Mouse (Mus musculus): Measurements from ENCODE around the gene Cyth2. TPM values are rescaled to one million over a fixed set of nuclear protein-coding genes. Genes with fewer than 3 reads are reported as not detected.

Cyth2 gene
- 25.3 TPM for polyA plus RNA-seq (2014; fragmentation: Illumina TruSeq; extraction: RNeasy Lipid Tissue Mini Kit (QIAGEN cat#74804); ENCODE audit: low read depth, low replicate concordance)

DNA sequence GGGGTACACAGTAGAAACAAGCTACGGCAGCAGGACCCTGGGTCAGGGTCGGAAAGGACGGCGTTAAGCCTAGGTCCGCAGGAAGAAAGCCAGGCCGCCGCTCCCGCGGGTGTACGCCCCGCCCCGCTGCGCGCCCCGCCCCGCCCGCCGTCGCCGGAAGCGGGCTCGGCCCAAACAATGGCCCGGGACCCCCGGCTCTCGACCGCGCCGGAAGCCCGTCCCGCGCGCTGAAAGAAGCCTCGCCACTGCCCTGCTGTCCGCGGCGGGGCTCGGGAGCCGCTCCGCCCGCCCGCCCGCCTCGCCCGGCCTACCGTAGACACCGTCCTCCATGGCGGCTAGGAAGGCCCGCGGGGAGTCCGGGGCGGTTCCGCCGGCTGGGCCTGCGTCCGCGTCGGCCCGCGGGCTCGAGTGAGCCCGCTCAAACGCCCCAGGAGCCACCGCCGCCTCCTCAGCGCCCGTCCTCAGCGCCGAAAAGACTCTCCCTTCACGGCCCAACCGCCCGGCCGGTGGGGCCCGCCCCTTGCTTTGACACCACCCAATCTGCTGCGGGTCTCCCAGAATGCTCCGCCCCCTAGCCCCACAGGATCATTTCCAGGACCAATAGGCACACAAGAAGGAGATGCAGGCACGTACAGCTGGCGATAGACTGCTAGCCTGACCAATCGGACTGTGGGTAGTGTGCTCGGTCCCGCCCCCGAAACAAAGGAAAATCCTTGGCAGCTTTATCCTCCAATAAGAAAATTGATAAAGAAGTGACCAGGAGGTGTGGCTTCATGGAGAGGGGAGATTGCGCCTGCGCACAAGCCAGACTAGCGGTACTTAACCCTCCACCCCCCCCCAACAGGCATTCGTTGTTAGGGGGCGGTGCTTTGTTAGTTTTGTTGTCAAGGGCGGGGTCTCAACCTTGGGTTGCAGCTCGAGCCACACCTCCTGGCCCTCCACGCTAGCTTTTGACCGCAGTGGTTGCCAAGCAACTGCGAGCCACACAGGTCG, at the start of gene Cyth2:
Gene Cyth2 (minus strand): TSS at position 795 of the 993 bp plus-strand sequence.

DNA sequence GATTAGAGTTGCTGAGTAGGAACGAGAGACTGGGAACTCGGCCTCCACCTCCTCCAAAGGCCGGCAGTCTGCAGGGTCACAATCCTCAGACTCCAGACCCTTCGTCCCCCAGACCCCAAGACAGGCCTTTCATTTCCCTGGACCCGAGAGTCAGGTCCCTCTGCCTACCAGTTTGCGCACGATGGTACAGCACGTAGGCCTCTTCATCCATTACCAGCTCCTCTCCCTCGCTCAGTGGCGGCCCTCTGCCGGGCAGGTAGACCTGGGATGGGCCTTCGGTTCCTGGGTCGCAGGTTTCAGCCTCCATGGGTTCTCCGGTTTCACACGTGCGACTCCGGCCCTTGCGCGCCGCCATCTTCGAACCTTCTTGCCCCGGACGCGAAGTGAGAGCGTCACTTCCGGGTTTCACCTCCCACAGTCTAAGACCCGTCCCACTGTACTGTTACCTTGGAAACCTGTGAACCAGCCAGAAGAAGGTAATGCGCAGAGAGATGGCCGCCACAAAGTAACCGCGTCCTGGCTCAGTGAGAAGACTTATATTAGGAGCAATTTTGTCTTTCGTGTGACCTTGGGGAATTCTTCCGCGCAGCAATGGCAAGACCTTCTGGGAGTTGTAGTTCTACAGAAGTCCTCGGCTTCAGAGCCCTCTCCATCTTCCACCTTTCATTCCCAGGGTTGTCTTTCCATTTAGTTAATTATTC, 16.2 kb upstream of the Cyth2 start, which contains the start of gene Grwd1:
Gene Grwd1 (minus strand): TSS at position 518 of the 701 bp plus-strand sequence.

DNA sequence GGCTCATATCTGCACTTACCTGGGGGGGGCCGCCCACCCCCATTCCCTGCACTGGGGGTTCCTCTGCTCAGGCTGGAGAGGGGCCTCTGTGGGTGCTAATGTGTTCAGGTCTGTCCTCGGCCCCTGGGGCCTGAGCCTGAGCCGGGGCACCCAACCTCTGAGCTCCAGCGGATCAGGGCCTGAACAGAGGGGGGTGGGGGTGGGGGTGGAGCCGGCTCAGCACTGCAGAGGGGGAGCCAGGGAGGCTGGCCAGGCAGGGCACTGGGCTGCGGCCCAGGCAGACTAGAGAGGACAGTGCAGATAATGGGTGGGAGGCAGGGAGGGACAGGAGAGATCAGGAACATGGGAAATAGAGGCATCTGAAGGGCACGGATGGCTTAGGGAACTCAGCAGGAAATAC, 10.2 kb upstream of the Cyth2 start, which contains the start of gene Kcnj14:
Gene Kcnj14 (minus strand): TSS at position 185 of the 400 bp plus-strand sequence.

DNA sequence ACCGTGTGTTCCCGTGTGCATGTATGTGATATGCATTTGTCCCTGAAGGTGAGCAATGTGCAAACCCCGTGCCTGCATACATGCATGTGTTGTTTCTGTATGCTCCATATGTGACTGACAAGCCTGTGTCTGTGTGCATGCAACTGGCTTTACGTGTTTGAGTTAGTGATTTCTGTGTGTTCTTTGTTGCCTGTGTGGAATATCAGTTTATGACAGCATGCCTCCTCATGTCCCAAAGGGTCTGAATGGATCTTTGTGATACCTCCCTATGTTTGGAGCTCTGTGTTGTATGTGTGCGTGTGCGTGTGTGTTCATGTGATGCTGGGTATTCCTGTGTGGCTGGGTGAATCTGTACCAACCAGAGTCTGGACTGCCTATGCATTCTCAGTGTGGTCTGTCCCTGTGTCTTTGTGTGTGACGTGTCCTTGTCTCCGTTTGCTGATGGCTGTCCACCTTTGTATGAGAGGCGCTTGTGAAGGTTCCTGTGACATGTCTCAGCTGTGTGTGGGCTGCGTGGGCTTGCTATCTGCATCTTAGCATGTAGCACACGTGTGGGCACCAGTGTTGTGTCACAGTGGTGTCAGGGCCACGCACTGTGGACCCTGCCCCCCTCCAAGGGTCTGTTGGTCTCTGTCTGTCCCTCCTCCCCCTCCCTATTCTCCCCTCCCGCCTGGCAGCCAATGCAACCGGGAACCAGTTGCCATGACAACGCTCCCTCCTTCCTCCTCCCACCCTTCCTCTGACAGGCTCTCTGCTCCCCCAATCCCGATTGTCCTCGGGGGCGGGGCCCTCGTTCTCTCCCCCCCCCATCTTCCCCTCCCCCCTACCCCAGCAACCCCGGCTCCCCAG, 29.6 kb downstream of the Cyth2 start, which contains the start of gene Sult2b1:
Gene Sult2b1 (minus strand): TSS at position 146 of the 849 bp plus-strand sequence.

DNA sequence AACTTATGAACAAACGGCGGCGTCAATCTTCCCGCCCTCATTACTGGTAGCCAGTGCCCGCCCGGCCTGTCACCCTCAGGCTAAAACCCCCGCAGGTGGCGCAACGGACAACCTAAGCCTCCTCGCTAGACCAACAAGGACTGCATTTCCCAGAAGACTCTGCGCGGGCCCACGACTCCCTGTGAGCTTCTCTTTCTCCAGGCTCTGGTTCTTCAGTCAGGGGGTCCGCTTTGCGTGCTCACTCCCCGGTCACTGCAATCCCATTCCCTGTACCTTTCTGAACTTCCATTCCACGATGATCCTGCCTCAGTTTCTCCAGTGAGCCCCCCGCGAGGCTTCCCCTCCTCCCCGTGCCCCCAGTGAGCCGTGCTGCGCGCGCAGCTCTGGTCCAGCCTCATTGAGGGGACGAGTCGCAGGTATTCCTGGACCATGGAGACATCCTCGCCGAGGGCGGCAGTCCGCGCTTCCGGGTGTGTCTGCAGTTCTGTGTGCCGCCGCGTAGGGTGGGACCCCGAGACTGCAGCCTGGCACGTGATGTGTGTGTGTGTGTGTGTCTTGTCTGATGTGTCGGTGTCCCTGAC, 30.8 kb downstream of the Cyth2 start, which contains the start of gene Lmtk3:
Gene Lmtk3 (plus strand): TSS at position 228 of the 581 bp plus-strand sequence.

Other genes starting within 250 kb of the Cyth2 start
- gene Bcat2, start 244.4 kb downstream of the Cyth2 start, polyA plus RNA-seq (2014; fragmentation: Illumina TruSeq; extraction: RNeasy Lipid Tissue Mini Kit (QIAGEN cat#74804); ENCODE audit: low read depth, low replicate concordance) = 8.7 TPM
- not detected for gene Fgf21, start 199.1 kb downstream of the Cyth2 start, polyA plus RNA-seq (2014; fragmentation: Illumina TruSeq; extraction: RNeasy Lipid Tissue Mini Kit (QIAGEN cat#74804); ENCODE audit: low read depth, low replicate concordance)
- not detected for gene Fut1, start 197.3 kb downstream of the Cyth2 start, polyA plus RNA-seq (2014; fragmentation: Illumina TruSeq; extraction: RNeasy Lipid Tissue Mini Kit (QIAGEN cat#74804); ENCODE audit: low read depth, low replicate concordance)
- gene Izumo1, start 192.8 kb downstream of the Cyth2 start, polyA plus RNA-seq (2014; fragmentation: Illumina TruSeq; extraction: RNeasy Lipid Tissue Mini Kit (QIAGEN cat#74804); ENCODE audit: low read depth, low replicate concordance) = not detected
- gene Rasip1, start 187.1 kb downstream of the Cyth2 start, polyA plus RNA-seq (2014; fragmentation: Illumina TruSeq; extraction: RNeasy Lipid Tissue Mini Kit (QIAGEN cat#74804); ENCODE audit: low read depth, low replicate concordance) = 0.23 TPM
- gene Mamstr, start 174.6 kb downstream of the Cyth2 start, polyA plus RNA-seq (2014; fragmentation: Illumina TruSeq; extraction: RNeasy Lipid Tissue Mini Kit (QIAGEN cat#74804); ENCODE audit: low read depth, low replicate concordance) = 0.17 TPM
- not detected for gene Fut2, start 148.2 kb downstream of the Cyth2 start, polyA plus RNA-seq (2014; fragmentation: Illumina TruSeq; extraction: RNeasy Lipid Tissue Mini Kit (QIAGEN cat#74804); ENCODE audit: low read depth, low replicate concordance)
- not detected for gene Ntn5, start 130.6 kb downstream of the Cyth2 start, polyA plus RNA-seq (2014; fragmentation: Illumina TruSeq; extraction: RNeasy Lipid Tissue Mini Kit (QIAGEN cat#74804); ENCODE audit: low read depth, low replicate concordance)
- gene Sec1, start 120.2 kb downstream of the Cyth2 start, polyA plus RNA-seq (2014; fragmentation: Illumina TruSeq; extraction: RNeasy Lipid Tissue Mini Kit (QIAGEN cat#74804); ENCODE audit: low read depth, low replicate concordance) = not detected
- gene Car11, start 114.7 kb downstream of the Cyth2 start, polyA plus RNA-seq (2014; fragmentation: Illumina TruSeq; extraction: RNeasy Lipid Tissue Mini Kit (QIAGEN cat#74804); ENCODE audit: low read depth, low replicate concordance) = 0.93 TPM
- gene Dbp, start 109.5 kb downstream of the Cyth2 start, polyA plus RNA-seq (2014; fragmentation: Illumina TruSeq; extraction: RNeasy Lipid Tissue Mini Kit (QIAGEN cat#74804); ENCODE audit: low read depth, low replicate concordance) = 9.2 TPM
- not detected for gene Rpl18, start 99.1 kb downstream of the Cyth2 start, polyA plus RNA-seq (2014; fragmentation: Illumina TruSeq; extraction: RNeasy Lipid Tissue Mini Kit (QIAGEN cat#74804); ENCODE audit: low read depth, low replicate concordance)
- 0.82 TPM for gene Sphk2, start 96.6 kb downstream of the Cyth2 start, polyA plus RNA-seq (2014; fragmentation: Illumina TruSeq; extraction: RNeasy Lipid Tissue Mini Kit (QIAGEN cat#74804); ENCODE audit: low read depth, low replicate concordance)
- not detected for gene Fam83e, start 93.4 kb downstream of the Cyth2 start, polyA plus RNA-seq (2014; fragmentation: Illumina TruSeq; extraction: RNeasy Lipid Tissue Mini Kit (QIAGEN cat#74804); ENCODE audit: low read depth, low replicate concordance)
- gene Spaca4, start 88.8 kb downstream of the Cyth2 start, polyA plus RNA-seq (2014; fragmentation: Illumina TruSeq; extraction: RNeasy Lipid Tissue Mini Kit (QIAGEN cat#74804); ENCODE audit: low read depth, low replicate concordance) = not detected
- gene Lmtk3, start 30.8 kb downstream of the Cyth2 start, polyA plus RNA-seq (2014; fragmentation: Illumina TruSeq; extraction: RNeasy Lipid Tissue Mini Kit (QIAGEN cat#74804); ENCODE audit: low read depth, low replicate concordance) = not detected
- not detected for gene Sult2b1, start 29.9 kb downstream of the Cyth2 start, polyA plus RNA-seq (2014; fragmentation: Illumina TruSeq; extraction: RNeasy Lipid Tissue Mini Kit (QIAGEN cat#74804); ENCODE audit: low read depth, low replicate concordance)
- not detected for gene Kcnj14, start 10.2 kb upstream of the Cyth2 start, polyA plus RNA-seq (2014; fragmentation: Illumina TruSeq; extraction: RNeasy Lipid Tissue Mini Kit (QIAGEN cat#74804); ENCODE audit: low read depth, low replicate concordance)
- gene Grwd1, start 16.4 kb upstream of the Cyth2 start, polyA plus RNA-seq (2014; fragmentation: Illumina TruSeq; extraction: RNeasy Lipid Tissue Mini Kit (QIAGEN cat#74804); ENCODE audit: low read depth, low replicate concordance) = 1.9 TPM
- gene Kdelr1, start 58.2 kb upstream of the Cyth2 start, polyA plus RNA-seq (2014; fragmentation: Illumina TruSeq; extraction: RNeasy Lipid Tissue Mini Kit (QIAGEN cat#74804); ENCODE audit: low read depth, low replicate concordance) = 84.8 TPM
- gene Grin2d, start 63.8 kb upstream of the Cyth2 start, polyA plus RNA-seq (2014; fragmentation: Illumina TruSeq; extraction: RNeasy Lipid Tissue Mini Kit (QIAGEN cat#74804); ENCODE audit: low read depth, low replicate concordance) = not detected
- not detected for gene Syngr4, start 82.1 kb upstream of the Cyth2 start, polyA plus RNA-seq (2014; fragmentation: Illumina TruSeq; extraction: RNeasy Lipid Tissue Mini Kit (QIAGEN cat#74804); ENCODE audit: low read depth, low replicate concordance)
- 4.7 TPM for gene Tmem143, start 82.4 kb upstream of the Cyth2 start, polyA plus RNA-seq (2014; fragmentation: Illumina TruSeq; extraction: RNeasy Lipid Tissue Mini Kit (QIAGEN cat#74804); ENCODE audit: low read depth, low replicate concordance)
- 15.2 TPM for gene Emp3, start 106.8 kb upstream of the Cyth2 start, polyA plus RNA-seq (2014; fragmentation: Illumina TruSeq; extraction: RNeasy Lipid Tissue Mini Kit (QIAGEN cat#74804); ENCODE audit: low read depth, low replicate concordance)
- gene Ccdc114, start 109.5 kb upstream of the Cyth2 start, polyA plus RNA-seq (2014; fragmentation: Illumina TruSeq; extraction: RNeasy Lipid Tissue Mini Kit (QIAGEN cat#74804); ENCODE audit: low read depth, low replicate concordance) = 3.8 TPM
- not detected for gene Abcc6, start 215.7 kb upstream of the Cyth2 start, polyA plus RNA-seq (2014; fragmentation: Illumina TruSeq; extraction: RNeasy Lipid Tissue Mini Kit (QIAGEN cat#74804); ENCODE audit: low read depth, low replicate concordance)
- 5.0 TPM for gene Nomo1, start 219.1 kb upstream of the Cyth2 start, polyA plus RNA-seq (2014; fragmentation: Illumina TruSeq; extraction: RNeasy Lipid Tissue Mini Kit (QIAGEN cat#74804); ENCODE audit: low read depth, low replicate concordance)

Measured in adrenal gland, adult 10 weeks (tissue).